Mouse (Mus musculus) kidney, postnatal 25 days (tissue): ENCODE measurements around the gene Dmgdh.

Experiments
- DNase-seq, 2 experiments: peaks; one replicate each; pipeline ENCODE4 v3.0.0; 2021; ENCODE audit warnings: mixed read lengths in 2 of 2

Gene Dmgdh

DNA sequence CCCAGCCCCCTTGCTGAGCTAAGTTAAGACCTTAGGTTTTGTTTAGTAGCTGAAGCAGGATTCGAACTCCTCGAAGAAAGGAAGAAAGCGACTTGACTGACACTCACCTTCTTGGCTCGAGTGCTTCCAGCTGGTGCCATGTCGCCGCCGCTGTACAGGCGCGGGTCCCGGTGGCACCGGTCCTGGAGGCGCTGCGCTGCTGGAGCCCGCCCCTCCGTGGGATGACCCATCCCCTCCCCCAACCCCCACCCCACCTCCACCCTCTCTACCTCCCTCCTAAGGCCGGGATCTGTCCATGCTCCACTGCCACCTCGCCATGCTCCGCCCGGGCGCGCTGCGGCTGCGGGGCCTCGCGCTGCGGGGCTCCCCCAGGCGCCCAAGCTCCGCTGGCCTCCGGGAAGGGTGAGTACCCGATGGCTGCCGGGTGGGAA is at the start of gene Dmgdh, which contains the start of gene Bhmt2:
Gene Dmgdh, plus strand, starts transcription at position 303 of the 431 bp plus-strand sequence.
Gene Bhmt2, minus strand, starts transcription at position 172 of the 431 bp plus-strand sequence.
- peak; percentile 43 to 82 for DNase-seq

DNA sequence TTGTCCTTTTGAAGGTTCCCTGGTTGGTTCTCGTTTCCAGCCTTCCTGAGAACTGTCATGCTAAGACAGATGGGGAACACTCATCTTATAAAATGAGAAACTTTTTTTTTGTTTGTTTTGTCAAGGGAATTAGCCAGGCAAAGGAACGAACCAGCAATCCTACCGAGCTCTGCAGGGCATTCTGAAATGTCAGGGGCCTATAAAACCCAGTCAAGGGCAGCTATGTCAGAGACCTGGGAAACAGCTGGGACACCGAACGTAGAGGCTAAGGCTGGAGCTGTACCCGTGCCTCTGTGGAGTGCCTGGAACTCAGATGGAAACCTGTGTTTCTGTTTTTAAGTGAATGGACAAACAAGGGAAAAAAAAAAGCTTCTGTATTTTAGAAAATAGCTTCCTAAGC is 45.4 kb upstream of the Dmgdh start:
- no peak for DNase-seq

DNA sequence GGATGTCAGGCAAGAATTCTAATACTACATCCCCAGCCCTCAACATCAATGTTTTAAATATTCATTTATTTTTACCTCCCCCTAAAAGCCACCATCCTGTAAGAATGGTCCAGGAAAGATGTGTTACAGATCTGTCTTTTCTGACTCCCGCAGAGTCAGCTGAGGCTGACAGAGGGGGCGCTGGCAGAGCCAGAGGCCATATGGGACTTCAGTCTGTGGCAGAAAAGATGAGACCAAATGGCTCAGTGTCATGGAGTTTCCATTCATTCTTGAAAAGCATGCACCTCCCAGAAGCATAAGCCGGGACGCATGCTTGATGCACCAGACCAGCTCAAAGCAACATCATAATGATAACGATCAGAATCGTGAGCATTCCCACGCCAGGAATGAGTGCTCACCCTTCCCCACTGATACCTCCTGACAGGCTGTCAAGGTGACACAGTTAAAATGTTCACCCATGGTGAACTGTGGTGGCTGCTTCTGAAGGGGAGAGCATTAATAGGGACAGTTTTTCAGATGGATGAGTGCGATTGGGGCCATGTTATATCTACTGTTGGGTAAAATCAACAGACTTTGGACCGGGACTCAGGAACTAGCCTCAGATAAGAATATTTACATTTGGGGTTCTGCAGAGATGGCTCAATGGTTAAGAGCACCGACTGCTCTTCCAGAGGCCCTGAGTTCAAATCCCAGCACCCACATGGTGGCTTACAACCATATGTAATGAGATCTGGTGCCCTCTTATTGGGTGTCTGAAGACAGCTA is 43.1 kb upstream of the Dmgdh start:
- no peak for DNase-seq

DNA sequence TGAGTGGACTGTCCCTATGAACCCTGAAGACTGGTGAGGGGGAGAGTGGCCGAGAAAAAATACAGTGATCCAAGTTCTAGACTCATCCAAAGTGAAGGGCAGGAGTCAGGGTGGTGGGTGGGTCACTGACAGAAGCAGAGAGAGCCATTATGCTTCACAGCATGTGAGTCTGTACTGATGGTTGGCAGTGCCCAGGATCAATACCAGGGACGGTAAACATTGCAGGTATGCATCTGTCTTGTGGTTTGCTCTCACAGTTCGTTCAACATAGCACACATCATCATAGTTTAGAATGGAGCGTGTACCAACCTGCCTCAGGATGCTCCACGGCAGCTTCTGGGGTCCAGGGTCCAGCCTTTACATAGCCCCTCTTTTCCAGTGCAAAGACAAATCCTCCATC is 41.3 kb upstream of the Dmgdh start:
- no peak for DNase-seq

DNA sequence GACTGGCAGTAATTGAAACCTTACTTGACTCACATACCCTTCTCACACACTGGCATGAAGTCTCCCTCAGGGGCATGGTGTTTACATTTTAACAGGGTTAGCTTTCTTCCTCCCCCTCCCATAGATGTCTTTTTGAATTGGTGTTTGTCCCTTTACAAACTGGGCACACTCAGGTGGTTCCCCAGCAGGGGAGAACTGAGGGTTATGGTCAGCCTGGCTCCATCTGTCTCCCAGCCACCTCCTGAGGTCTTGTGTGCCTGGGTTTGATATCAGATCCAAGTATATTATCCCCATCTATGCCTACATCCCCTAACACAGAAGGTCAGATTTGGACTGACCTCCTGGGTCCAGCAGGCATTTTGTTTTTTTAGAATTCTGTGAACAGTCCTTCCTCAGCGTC is 37.7 kb upstream of the Dmgdh start:
- DNase-seq: no peak

DNA sequence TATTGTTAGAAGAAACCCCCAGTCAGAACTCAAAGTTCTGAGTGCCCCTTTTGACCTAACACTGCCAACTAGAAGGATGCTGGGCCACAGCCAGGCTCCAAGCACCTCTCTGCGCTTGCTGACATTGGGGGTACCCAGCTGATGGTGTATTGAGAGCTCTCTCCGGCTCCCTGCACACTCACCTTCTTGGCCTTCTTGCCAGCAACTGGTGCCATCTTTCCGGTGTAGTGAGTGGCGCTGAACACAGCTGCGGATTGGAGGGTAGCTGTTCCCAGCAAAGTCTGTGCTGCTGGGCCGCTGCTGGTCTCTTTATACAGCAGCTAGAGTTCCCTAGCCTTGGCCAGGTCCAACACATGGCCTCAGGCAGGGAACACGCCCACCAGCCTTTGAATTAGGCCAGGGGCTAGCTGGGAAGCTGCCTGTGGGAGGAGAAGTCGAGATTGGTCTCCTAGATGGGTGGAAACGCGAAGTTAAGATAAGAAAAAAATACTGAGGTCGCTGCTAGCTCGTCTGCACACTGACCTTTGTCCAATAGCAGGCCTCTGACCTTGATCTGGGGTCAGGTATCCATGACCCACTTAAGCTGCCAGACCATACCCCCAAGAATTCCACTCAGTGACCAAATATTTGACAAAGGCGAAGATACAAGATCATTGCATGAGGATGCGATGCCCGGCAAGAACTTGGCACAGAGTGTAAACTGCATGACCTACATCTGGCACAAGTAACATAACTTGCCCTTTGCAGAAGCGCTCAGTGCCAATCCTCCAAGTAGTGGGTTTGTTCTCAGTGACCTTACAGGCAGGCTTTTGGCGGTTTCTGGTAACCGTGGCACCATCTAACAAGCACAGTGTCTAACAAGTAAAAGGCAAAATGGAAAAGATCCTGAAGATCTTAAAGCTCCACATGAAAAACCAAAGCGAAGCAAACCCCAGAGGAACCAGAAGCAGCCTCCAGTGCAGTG is 36.7 kb upstream of the Dmgdh start, which contains the start of gene Bhmt:
Gene Bhmt, minus strand, starts transcription at position 680 of the 964 bp plus-strand sequence.
- DNase-seq: peak; percentile 22 to 63

DNA sequence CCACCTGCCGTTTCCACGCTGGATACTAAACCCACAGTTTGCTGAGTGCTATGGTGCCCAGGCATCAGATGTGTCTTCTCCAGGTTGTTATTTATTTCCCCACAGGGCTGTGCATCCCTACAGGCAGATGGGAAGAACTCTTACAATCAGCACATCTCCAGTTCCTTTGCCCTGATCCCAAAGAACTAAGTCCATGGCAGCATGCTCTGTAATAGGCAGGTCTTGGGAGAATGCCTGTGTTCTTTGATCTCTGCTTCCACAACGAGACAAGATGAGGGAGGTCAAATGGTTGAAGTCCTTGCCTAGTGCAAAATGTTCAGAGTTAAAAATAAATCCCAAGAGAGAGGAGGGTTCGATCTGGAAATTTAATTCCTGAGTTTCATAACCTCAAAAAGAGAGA is 34.6 kb upstream of the Dmgdh start:
- DNase-seq: peak; percentile 39 to 77

DNA sequence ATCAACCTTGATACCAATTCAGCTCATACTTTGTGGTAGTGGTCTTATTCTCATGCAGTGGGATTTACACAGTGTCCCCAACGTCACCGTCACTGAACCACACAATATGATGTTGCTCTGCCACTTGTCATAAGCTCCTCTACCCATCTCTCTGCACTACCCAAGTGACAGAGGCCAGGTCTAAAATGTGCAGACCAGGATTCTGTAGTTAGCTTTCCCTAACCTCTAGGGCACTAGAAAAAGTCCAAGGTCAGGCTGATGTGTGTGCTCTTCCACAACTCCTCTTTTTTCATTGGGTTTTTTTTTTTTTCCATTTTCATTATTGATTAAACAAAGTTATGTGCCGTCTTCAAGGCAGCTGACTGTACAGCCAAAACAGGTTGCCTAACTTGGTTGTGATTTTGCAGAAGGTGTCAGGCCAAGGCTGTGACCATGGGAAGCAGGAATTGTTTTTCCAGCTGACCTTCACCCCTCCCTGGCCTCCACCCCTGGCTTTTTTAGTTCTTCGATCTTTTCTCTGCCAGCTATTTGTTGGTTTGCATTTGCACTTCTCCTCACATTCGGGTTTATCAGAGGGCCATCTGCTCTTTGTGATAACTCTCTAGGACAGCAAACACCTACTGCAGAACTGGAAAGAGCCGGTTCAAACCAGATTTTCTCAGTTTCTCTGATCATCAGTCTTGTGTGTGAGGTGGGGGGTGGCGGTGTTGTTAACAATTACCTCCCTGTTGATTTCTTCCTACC is 25.7 kb upstream of the Dmgdh start:
- peak; percentile 67 to 81 for DNase-seq

DNA sequence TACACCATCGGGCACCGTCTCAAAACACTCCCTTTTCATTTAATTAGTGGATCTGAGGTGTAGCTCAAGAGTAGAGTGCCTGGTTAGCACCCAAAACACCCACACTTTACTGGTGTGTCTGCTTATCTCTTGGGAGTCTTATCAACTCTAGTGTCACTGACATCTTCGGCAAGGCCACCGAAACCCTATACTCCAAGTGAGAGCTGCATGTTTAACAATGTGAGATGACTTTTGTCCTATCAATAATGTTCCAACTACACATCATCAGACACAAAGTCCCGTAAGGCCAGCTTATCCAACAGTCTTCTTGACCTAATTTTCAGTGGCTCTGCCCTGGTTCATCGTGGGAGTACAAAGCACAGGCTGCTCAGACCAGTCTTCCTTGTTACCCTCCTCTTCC is 20.9 kb upstream of the Dmgdh start:
- DNase-seq: no peak

DNA sequence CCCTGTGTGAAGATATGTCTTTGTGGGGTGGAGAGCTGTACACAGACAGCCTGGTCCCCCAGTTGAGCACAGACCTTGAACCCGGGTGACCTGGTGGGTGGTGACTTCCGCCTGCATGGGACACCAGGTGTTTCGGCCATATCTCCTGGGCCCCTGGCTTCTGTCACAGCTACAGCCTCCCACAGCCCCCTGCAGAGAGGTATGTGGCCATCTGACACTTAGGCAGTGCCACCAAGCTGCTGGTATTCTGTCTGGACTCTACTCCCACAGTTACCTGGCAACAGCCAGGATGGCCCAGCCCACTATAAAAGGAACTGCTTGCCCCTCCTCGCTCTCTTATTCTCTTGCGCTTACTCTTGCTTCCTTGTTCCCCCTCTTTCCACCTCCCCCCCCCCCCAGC is 16.3 kb upstream of the Dmgdh start:
- peak in 1 of 2 experiments; percentile 54 for DNase-seq

DNA sequence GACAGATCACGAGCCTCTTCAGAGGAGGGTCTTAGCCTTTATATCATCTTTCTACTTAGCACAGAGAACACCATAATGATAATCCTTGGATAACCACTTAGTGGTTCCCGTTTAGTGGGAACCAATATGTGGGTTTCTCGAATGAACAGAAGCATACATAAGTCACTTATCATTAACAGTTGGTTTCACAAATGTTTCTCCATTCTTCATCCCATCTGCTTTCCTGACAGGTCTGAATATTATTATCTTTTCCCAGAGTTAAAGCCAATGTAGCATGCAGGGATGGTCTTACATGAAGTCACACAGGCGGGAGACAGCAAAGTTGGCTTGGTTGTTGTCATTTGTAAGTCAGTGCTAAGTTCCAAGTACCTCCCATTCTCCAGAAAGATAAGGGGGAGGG is 6.6 kb upstream of the Dmgdh start:
- DNase-seq: no peak

DNA sequence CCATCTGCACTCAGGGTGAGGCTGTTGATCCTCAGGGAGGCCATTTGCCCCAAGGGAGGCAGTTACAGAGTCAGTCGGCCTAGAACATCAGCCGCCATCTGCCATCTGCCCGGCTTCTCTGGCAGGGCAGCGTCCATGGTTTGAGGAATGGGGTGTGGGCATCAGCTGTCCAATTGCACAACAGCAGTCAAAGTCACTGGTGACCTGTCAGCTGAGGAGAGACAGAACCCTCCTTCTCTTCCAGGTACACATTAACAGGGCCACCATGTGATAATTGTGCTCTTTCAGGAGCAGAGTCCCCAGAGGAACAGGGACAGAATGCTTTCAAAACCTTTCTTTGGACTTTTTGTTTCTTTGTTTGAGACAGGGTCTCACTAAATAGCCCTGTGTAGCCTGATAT is 1.9 kb upstream of the Dmgdh start:
- peak; percentile 65 to 88 for DNase-seq

DNA sequence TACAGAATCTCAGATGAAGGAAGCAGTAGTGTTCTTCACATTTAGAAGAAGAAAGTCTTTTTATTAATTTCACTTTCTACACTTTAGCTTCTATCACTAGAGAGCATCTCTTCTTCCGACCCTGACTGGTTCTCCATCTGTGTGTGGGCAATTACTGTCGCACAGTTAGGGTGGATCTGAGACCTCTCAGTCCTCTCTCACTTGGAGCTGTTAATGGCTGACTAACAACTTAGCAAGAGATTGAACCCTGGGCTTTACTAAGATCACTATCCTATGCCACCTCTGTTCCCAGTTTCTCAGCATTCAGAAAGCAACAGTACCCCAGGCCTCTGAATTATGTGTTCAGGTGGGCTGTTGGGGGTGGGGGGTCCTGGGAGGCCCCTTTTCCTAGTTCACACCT is 937 bp upstream of the Dmgdh start:
- no peak for DNase-seq

DNA sequence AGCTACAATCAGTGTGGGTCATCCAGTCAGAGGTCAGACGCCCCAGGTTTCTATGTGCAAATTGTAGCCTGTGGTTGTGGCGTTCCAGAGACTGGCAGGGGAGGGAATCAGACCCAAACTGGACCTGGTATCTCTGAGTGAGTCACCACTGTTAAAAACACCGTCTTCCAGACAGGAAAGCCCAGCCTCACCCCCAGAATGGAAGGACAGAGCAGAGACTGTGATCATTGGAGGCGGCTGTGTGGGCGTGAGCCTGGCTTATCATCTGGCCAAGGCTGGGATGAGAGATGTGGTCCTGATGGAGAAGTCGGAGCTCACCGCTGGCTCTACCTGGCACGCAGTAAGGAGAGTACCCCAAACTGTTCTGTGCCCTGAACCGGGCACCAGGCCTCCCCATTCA is 2.6 kb downstream of the Dmgdh start:
- DNase-seq: no peak

DNA sequence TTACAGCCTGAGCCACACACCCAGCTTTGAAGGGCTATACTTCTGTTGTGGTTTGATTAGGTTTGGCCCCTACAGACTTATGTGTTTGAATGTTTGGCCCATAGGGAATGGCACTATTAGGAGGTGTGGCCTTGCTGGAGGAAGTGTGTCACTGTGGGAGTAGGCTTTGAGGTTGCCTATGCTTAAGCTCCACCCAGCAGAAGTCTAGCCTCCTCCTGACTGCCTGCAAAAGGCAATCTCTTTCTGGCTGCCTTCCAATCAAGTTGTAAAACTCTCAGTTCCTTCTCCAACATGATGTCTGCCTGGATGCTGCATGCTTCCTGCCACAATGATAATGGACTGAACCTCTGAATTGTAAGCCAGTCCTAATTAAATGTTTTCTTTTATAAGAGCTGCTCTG is 9.1 kb downstream of the Dmgdh start:
- DNase-seq: no peak

DNA sequence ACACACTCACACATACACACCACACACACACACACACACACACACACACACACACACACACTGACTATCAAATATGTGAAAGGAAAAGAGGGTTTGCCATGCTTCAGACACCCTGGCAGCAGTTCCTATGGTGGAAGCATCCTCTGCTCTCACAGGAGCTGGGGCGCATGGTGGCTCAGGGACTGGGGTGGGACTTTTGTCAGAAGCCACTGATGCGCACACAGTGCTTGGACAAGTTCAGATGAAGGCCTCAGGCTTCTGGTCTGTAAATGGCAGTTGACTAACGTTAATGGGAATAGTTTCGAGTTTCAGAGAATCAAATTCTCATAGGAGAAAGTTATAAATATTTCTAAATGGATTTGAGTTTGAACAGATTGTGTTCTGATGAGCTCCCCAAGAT is 11.0 kb downstream of the Dmgdh start:
- peak in 1 of 2 experiments; percentile 24 for DNase-seq

DNA sequence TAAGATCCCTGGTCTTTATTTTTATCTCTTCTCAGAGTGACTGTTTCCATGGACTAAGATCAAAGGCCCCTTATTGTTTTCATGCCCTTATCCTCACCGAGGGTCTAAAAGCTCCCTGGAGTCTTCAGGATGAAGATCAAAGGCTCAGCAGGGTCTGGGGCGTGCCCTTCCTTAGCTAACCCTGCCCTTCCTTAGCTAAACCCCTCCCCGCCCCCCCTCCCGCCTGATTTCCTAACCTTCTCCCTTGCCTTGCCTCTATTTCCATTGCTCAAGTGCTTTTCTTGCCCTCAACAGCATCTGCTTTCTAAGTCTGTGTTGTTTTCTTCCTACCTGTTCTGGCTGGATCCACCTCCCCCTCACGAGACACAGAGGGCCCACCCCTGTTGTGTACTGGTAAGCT is 13.1 kb downstream of the Dmgdh start:
- no peak for DNase-seq

DNA sequence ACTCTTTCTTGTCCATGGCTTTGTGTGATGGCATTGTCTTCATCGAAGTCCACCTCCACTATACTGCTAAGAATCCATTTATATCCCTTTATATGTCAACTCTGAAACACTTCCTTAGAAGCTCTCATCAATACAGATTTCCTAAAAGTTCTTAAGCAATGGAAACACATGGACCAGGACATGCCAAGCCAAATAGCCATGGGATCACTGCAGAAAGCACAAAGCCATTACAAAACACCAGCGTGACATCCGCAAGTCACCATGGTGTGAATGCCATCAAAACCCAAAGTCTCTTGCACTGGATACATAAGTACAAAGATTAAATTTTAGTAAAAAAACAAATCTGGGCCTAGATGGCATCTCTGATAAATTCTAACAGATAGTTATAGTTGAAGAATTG is 15.3 kb downstream of the Dmgdh start:
- no peak for DNase-seq

DNA sequence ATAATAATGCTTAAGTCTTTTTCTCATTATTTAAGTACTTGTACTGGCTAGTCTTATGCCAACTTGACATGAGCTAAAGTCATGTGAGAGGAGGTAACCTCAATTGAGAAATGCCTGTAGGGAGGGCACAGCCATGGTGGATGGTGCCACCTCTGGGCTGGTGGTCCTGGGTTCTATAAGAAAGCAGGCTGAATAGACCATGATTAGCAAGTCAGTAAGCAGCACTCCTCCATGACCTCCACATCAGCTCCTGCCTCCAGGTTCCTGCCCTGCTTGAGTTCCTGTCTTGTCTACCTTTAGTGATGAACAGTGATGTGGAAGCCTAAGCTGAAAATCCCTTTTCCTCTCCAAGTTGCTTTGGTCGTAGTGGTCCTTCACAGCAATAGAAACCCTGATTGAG is 16.6 kb downstream of the Dmgdh start:
- no peak for DNase-seq

DNA sequence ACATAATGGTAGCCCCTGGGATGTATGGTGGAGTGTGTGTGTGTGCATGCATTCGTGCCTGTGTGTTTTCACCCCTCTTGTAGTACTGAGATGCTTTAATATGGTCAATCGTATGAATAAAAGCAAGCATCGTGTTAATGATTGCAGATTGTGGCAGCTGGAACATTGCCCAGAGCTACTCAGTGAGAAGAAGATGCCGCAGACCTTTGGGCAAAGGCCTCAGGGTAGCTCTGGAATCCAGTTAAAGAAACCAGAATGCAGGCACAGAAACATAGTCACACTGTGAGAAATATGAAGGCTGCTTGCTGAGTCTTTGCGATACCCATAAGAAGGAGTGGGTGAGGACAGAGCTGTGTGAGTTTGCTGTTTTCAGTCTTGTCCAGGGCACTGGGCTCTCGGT is 24.6 kb downstream of the Dmgdh start:
- peak; percentile 87 to 88 for DNase-seq

DNA sequence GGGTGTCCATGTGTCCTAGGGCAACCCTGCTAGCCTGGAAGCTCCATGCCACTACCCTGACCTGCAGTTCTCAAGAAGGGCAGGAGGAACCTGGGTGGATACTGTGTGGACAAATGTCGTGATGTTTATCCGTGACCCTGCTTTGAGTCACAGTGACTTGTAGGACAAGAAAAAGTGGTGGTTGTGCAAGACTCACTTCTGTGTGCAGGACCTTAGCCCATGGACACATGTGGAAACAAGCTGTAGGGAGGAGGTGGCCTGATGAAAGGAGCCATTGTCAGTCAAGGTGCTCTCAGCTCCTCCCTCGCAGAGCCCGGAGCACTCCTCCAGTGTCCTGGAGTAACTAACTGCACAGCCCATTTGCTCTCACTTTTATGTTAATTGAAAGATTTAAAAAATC is 31.5 kb downstream of the Dmgdh start:
- DNase-seq: no peak

DNA sequence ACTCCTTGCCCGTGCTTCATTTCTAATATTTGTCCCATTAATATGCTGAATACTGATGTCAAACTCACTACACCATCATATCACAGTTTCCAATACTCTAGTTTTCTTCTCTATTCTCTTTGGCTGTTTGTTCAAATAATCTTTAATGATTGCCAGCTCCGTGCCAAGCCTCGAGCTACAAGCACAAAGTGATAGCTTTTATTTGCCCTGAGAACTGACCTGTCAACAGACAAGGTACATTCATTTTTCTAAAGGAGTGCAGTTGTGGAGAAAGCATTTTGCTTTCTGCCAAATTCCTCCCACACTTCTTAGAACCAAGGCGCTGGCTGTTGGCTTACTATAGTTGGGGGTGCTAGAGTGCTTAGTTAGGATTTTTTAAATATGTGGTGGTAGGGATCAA is 33.0 kb downstream of the Dmgdh start:
- DNase-seq: no peak

DNA sequence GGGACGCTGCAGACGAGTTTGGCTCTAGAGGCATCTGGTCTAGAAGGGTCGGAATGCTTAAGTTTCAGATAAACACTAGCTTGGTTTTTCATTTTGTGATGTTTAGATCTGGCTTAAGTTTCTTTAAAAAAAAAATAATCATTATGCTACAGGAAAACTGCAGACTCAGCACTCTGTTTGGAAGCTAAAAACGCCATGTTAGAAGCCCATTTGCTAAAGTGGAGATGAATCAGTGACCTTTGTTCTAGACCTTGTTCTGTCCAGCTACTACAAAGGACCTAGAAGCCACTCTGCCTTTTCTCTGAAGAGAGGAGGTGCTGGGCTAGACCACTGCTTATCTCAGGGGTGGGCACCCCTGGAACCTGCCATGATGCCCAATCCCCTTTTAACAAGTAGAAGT is 36.1 kb downstream of the Dmgdh start:
- DNase-seq: no peak
